Mouse (Mus musculus): ENCODE results near the gene Ppp4c.
"Not testable (repeated sequence)": the region's sequence is repeated elsewhere in the genome, so short reads cannot be mapped to it uniquely, and the experiment has no call there.

Ppp4c gene

GRCm38 (mm10) chr7:126781661-126782370 lies 10.5 kb downstream of the Ppp4c start:
- DNase-seq (ENCODE audit: low spot score in 2 of 2): peak in 1 of 2 experiments; percentile 43

GRCm38 (mm10) chr7:126780971-126781635 lies 11.2 kb downstream of the Ppp4c start, which contains the start of gene Tbx6:
Gene Tbx6 (plus strand): TSS chr7:126781483.
- DNase-seq (ENCODE audit: low spot score in 2 of 2): no peak

- peak; percentile 95 for DNase-seq (ENCODE audit: low spot score in 2 of 2)
Measured at GRCm38 (mm10) chr7:126779983-126780970, 12.0 kb downstream of the Ppp4c start.

GRCm38 (mm10) chr7:126779101-126779500 lies 13.2 kb downstream of the Ppp4c start:
- not testable (repeated sequence) for DNase-seq (ENCODE audit: low spot score in 2 of 2)

- DNase-seq (ENCODE audit: low spot score in 2 of 2): no peak
Measured at GRCm38 (mm10) chr7:126778147-126778546, 14.1 kb downstream of the Ppp4c start.

GRCm38 (mm10) chr7:126777476-126777875 lies 14.8 kb downstream of the Ppp4c start:
- no peak for DNase-seq (ENCODE audit: low spot score in 2 of 2)

- DNase-seq (ENCODE audit: low spot score in 2 of 2): peak; percentile 96 to 97
Measured at GRCm38 (mm10) chr7:126776598-126777057, 15.7 kb downstream of the Ppp4c start, which contains the start of gene Ypel3. Gene Ypel3 (plus strand): TSS chr7:126776955.

GRCm38 (mm10) chr7:126775978-126776234 lies 16.4 kb downstream of the Ppp4c start:
- DNase-seq (ENCODE audit: low spot score in 2 of 2): peak in 1 of 2 experiments; percentile 34

- peak in 1 of 2 experiments; percentile 34 for DNase-seq (ENCODE audit: low spot score in 2 of 2)
Measured at GRCm38 (mm10) chr7:126775185-126775977, 16.9 kb downstream of the Ppp4c start.

GRCm38 (mm10) chr7:126774463-126774862 lies 17.8 kb downstream of the Ppp4c start:
- DNase-seq (ENCODE audit: low spot score in 2 of 2): peak in 1 of 2 experiments; percentile 21

- no peak for DNase-seq (ENCODE audit: low spot score in 2 of 2)
Measured at GRCm38 (mm10) chr7:126773351-126773750, 18.9 kb downstream of the Ppp4c start.

GRCm38 (mm10) chr7:126770784-126771183 lies 21.5 kb downstream of the Ppp4c start:
- DNase-seq (ENCODE audit: low spot score in 2 of 2): no peak

- DNase-seq (ENCODE audit: low spot score in 2 of 2): no peak
Measured at GRCm38 (mm10) chr7:126767001-126767400, 25.3 kb downstream of the Ppp4c start.

GRCm38 (mm10) chr7:126766201-126766600 lies 26.1 kb downstream of the Ppp4c start, which contains the start of gene Gdpd3:
Gene Gdpd3 (plus strand): TSS chr7:126766334.
- no peak for DNase-seq (ENCODE audit: low spot score in 2 of 2)

- no peak for DNase-seq (ENCODE audit: low spot score in 2 of 2)
Measured at GRCm38 (mm10) chr7:126765540-126765939, 26.8 kb downstream of the Ppp4c start.

GRCm38 (mm10) chr7:126762471-126763008 lies 29.8 kb downstream of the Ppp4c start:
- DNase-seq (ENCODE audit: low spot score in 2 of 2): peak in 1 of 2 experiments; percentile 80

GRCm38 (mm10) chr7:126761529-126762067 lies 30.7 kb downstream of the Ppp4c start:
- DNase-seq (ENCODE audit: low spot score in 2 of 2): no peak

- no peak for DNase-seq (ENCODE audit: low spot score in 2 of 2)
Measured at GRCm38 (mm10) chr7:126760956-126761355, 31.3 kb downstream of the Ppp4c start.

GRCm38 (mm10) chr7:126760391-126760802 lies 31.9 kb downstream of the Ppp4c start:
- DNase-seq (ENCODE audit: low spot score in 2 of 2): peak; percentile 68 to 69

- DNase-seq (ENCODE audit: low spot score in 2 of 2): no peak
Measured at GRCm38 (mm10) chr7:126759672-126760390, 32.5 kb downstream of the Ppp4c start.
